Mouse (Mus musculus) MEL (cell line): ENCODE measurements around the gene 1700088E04Rik.

Experiments
- CTCF ChIP-seq, 3 experiments: IDR thresholded peaks in 2 of 3; conservative IDR thresholded peaks in 1 of 3; 2 replicates each; pipeline ENCODE4 v1.5.1; 2011 to 2012; ENCODE audit warnings: low read length in 3 of 3, low read depth in 2 of 3, mild to moderate bottlenecking in 2 of 3, improper control_type of control experiment in 1 of 3, inconsistent platforms in 1 of 3, mixed read lengths in 1 of 3, moderate library complexity in 1 of 3; ENCODE audit not compliant: control insufficient read depth in 1 of 3, insufficient read depth in 1 of 3, poor library complexity in 1 of 3, severe bottlenecking in 1 of 3
- E2F4 ChIP-seq: IDR thresholded peaks from 2 replicates; pipeline ENCODE4 v1.6.1; 2011; ENCODE audit warnings: low read depth, low read length, improper control_type of control experiment, borderline replicate concordance
- EP300 ChIP-seq, 2 experiments: IDR thresholded peaks; 2 replicates each; pipeline ENCODE4 v1.6.1; 2011; ENCODE audit warnings: improper control_type of control experiment in 2 of 2, low read length in 2 of 2, low read depth in 1 of 2, mild to moderate bottlenecking in 1 of 2
- MEF2A ChIP-seq: IDR thresholded peaks from 2 replicates; pipeline ENCODE4 v1.6.1; 2014; ENCODE audit warnings: low read depth, mild to moderate bottlenecking, inconsistent platforms, low read length, improper control_type of control experiment; ENCODE audit not compliant: poor library complexity, insufficient replicate concordance, severe bottlenecking; ENCODE audit errors: extremely low read depth
- POLR2A ChIP-seq, 2 experiments: IDR thresholded peaks; 2 replicates each; pipeline ENCODE4 v1.6.1; 2011 to 2012; ENCODE audit warnings: low read length in 2 of 2, mild to moderate bottlenecking in 2 of 2, control low read depth in 1 of 2, improper control_type of control experiment in 1 of 2, low read depth in 1 of 2, moderate library complexity in 1 of 2; ENCODE audit not compliant: control insufficient read depth in 1 of 2, insufficient read depth in 1 of 2, poor library complexity in 1 of 2

- no peak for TF ChIP-seq POLR2A (IDR thresholded peaks at IDR 0.05; ENCODE audit: control insufficient read depth in 1 of 2, insufficient read depth in 1 of 2, low read depth in 1 of 2, low read length in 2 of 2, poor library complexity in 1 of 2)
- no peak for TF ChIP-seq MEF2A
- no peak for TF ChIP-seq EP300 (IDR thresholded peaks at IDR 0.05; ENCODE audit: low read depth in 1 of 2, low read length in 2 of 2)
- no peak for TF ChIP-seq E2F4
- TF ChIP-seq CTCF (IDR thresholded peaks at IDR 0.05 in 2 of 3, conservative IDR thresholded peaks at IDR 0.05 in 1 of 3; ENCODE audit: control insufficient read depth in 1 of 3, insufficient read depth in 1 of 3, low read depth in 2 of 3, low read length in 3 of 3, poor library complexity in 1 of 3, severe bottlenecking in 1 of 3): no peak
These were observed 46.8 kb upstream of the 1700088E04Rik start for GRCm38 (mm10) chr15:79187819-79188218.
